Mouse (Mus musculus) lung, postnatal 0 days (tissue): ENCODE data around the gene Plcxd3.

Experiments used
- CTCF ChIP-seq: IDR thresholded peaks from 2 replicates; pipeline ENCODE4 v1.5.1; 2016; ENCODE audit warnings: antibody characterized with exemption, mild to moderate bottlenecking
- EP300 ChIP-seq: IDR thresholded peaks from 2 replicates; pipeline ENCODE4 v1.6.1; 2016; ENCODE audit warnings: antibody characterized with exemption, mild to moderate bottlenecking, control low read depth

DNA sequence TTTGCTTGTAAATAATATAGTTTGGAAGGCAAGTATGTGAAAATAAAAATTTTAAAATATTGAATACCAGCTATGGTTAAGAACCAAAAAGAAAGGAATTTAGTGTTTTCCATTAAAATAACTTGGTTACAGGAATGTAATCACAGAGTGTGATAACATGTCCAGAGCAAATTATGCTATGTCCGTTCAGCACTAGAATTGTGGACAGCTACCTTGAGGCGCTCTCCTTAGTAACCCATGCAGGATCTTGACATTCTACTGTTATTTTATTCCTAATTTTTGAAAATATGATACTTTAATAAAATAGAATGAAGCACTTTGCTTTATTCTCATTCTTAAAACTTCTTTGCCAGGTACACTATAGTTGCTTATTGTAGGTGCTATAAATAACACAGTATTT is 7.5 kb upstream of the Plcxd3 start:
- TF ChIP-seq EP300 (no peak), CTCF (no peak)
